Mouse (Mus musculus) hindbrain, postnatal 0 days (tissue): Measurements from ENCODE around the gene Ntmt1. TPM values are rescaled to one million over a fixed set of nuclear protein-coding genes. Genes with fewer than 3 reads are reported as not detected.

Experiments used
- ATAC-seq: fragments of 200-750 bp; cut with Nextera tagmentation; 2 replicates; pipeline ENCODE4 v1.8.0; 2017; ENCODE audit warnings: mild to moderate bottlenecking, moderate TSS enrichment, moderate library complexity
- DNase-seq: peaks from one replicate; pipeline ENCODE4 v3.0.0-alpha.2; 2015; ENCODE audit warnings: low spot score
- H3K27ac ChIP-seq: fragments of 300-500 bp; sonication (generic); 2 replicates; pipeline ENCODE4 v1.5.1; 2014; ENCODE audit warnings: mild to moderate bottlenecking
- H3K27me3 ChIP-seq: fragments of 300-500 bp; sonication (generic); 2 replicates; pipeline ENCODE4 v1.6.1; 2014; ENCODE audit warnings: low read length, mixed read lengths; ENCODE audit not compliant: insufficient read depth
- H3K36me3 ChIP-seq: fragments of 300-500 bp; sonication (generic); 2 replicates; pipeline ENCODE4 v1.6.1; 2014; ENCODE audit warnings: low read length, mixed read lengths; ENCODE audit not compliant: insufficient read depth
- H3K4me1 ChIP-seq: fragments of 300-500 bp; sonication (generic); 2 replicates; pipeline ENCODE4 v1.6.1; 2014; ENCODE audit warnings: antibody characterized with exemption, low read length, mixed read lengths; ENCODE audit not compliant: insufficient read depth
- H3K4me2 ChIP-seq: fragments of 300-500 bp; sonication (generic); 2 replicates; pipeline ENCODE4 v1.6.1; 2014; ENCODE audit warnings: low read depth, mild to moderate bottlenecking, low read length, moderate library complexity, mixed read lengths
- H3K4me3 ChIP-seq: fragments of 300-500 bp; sonication (generic); 2 replicates; pipeline ENCODE4 v1.5.1; 2014; ENCODE audit warnings: low read length
- H3K9ac ChIP-seq: fragments of 300-500 bp; sonication (generic); replicated peaks from 2 replicates; pipeline ENCODE4 v1.6.1; 2014; ENCODE audit warnings: mild to moderate bottlenecking, low read length, moderate library complexity, mixed read lengths
- H3K9me3 ChIP-seq: fragments of 300-500 bp; sonication (generic); 2 replicates; pipeline ENCODE4 v1.6.1; 2016; ENCODE audit warnings: low read length, mixed read lengths
- CTCF ChIP-seq: IDR thresholded peaks from 2 replicates; pipeline ENCODE4 v1.5.1; 2016; ENCODE audit warnings: antibody characterized with exemption, control low read depth, low read depth
- WGBS: fragments of 180-500 bp; shearing (Covaris S2); extraction: QIAGEN DNeasy Blood & Tissue Kit; methylation state at CpG from one replicate; pipeline ENCODE4 v1.1.7; 2014; 5-methylcytosine and 5-hydroxymethylcytosine counted together
- polyA plus RNA-seq: library from polyadenylated mRNA; unstranded; fragments of >200 nt; fragmentation: Nextera tagmentation; extraction: Ambion mirVana; gene quantifications from 2 replicates; pipeline ENCODE4 v1.2.1, GENCODE M21; 2015
- total RNA-seq: library from RNA; depleted of rRNA; stranded (reverse); fragments of >200 nt; gene quantifications from 2 replicates; pipeline ENCODE4 v1.2.3, GENCODE M21; 2014

Gene Ntmt1
- total and polyA plus RNA-seq, 2 experiments from 2014 or later: 96.3 to 99.6 TPM

GRCm38 (mm10) chr2:30821073-30821472 is 13.4 kb downstream of the Ntmt1 start:
- peak; percentile 56 for TF ChIP-seq CTCF
- H3K36me3 ChIP-seq: peaks cover 62% of the 10 kb centered on the region
- no peak overlapping the region for H3K4me2 ChIP-seq
- H3K9ac ChIP-seq: no peak overlapping the region
- no peaks in the 10 kb centered on the region for H3K9me3 ChIP-seq
- no peaks in the 10 kb centered on the region for H3K27me3 ChIP-seq
- no peak for ATAC-seq
- no peak overlapping the region for H3K27ac ChIP-seq
- no peak for DNase-seq
- WGBS: 98% methylated on average over 3 of the region's 3 CpGs
- no peaks in the 10 kb centered on the region for H3K4me1 ChIP-seq
- H3K4me3 ChIP-seq: no peak overlapping the region

- Histone ChIP-seq H3K36me3 (peaks cover 55% of the 10 kb centered on the region), H3K27me3 (no peaks in the 10 kb centered on the region), H3K4me1 (0 out of 2 replicates have a peak, but pooled peaks cover 6% of the 10 kb centered on the region), H3K9me3 (no peaks in the 10 kb centered on the region), H3K27ac (peak overlapping the region; percentile 26; the same call in 1 of the 2 replicates), H3K9ac (no peak overlapping the region), H3K4me2 (no peak overlapping the region), H3K4me3 (no peak overlapping the region)
- DNase-seq (no peak), ATAC-seq (no peak)
- 87% methylated on average over 8 of the region's 8 CpGs for WGBS
- no peak for TF ChIP-seq CTCF
Observed at GRCm38 (mm10) chr2:30822460-30822859, 14.8 kb downstream of the Ntmt1 start.

GRCm38 (mm10) chr2:30823385-30824153 is 15.9 kb downstream of the Ntmt1 start:
- Histone ChIP-seq H3K4me3 (no peak overlapping the region), H3K9me3 (no peaks in the 10 kb centered on the region), H3K9ac (no peak overlapping the region), H3K27ac (peak overlapping the region; percentile 26; the same call in 1 of the 2 replicates), H3K36me3 (peaks cover 55% of the 10 kb centered on the region), H3K4me2 (no peak overlapping the region), H3K4me1 (0 out of 2 replicates have a peak, but pooled peaks cover 6% of the 10 kb centered on the region), H3K27me3 (no peaks in the 10 kb centered on the region)
- 0 out of 2 replicates have a peak, but pooled peaks have one; percentile 3 for TF ChIP-seq CTCF
- peak; percentile 59 for ATAC-seq
- DNase-seq: peak; percentile 82
- 64% methylated on average over 13 of the region's 13 CpGs for WGBS

- DNase-seq (peak; percentile 74), ATAC-seq (peak; percentile 6)
- WGBS: 35% methylated on average over 26 of the region's 26 CpGs
- H3K9me3 ChIP-seq: no peaks in the 10 kb centered on the region
- H3K4me2 ChIP-seq: peak overlapping the region; percentile 65
- no peaks in the 10 kb centered on the region for H3K27me3 ChIP-seq
- H3K27ac ChIP-seq: peak overlapping the region; percentile 71
- H3K36me3 ChIP-seq: peaks cover 36% of the 10 kb centered on the region
- peak overlapping the region; percentile 83 for H3K4me3 ChIP-seq
- H3K4me1 ChIP-seq: 0 out of 2 replicates have a peak, but pooled peaks cover 6% of the 10 kb centered on the region
- peak; percentile 60 for TF ChIP-seq CTCF
- H3K9ac ChIP-seq: peak overlapping the region; percentile 64
Observed at GRCm38 (mm10) chr2:30826825-30827748, 19.5 kb downstream of the Ntmt1 start.

- Histone ChIP-seq H3K4me3 (peak overlapping the region; percentile 83), H3K9ac (peak overlapping the region; percentile 64), H3K27ac (peak overlapping the region; percentile 71), H3K9me3 (no peaks in the 10 kb centered on the region), H3K27me3 (no peaks in the 10 kb centered on the region), H3K36me3 (peaks cover 28% of the 10 kb centered on the region), H3K4me2 (peak overlapping the region; percentile 65), H3K4me1 (0 out of 2 replicates have a peak, but pooled peaks cover 6% of the 10 kb centered on the region)
- peak; percentile 95 for DNase-seq
- peak; percentile 97 for TF ChIP-seq CTCF
- WGBS: under 1% methylated on average over 63 of the region's 63 CpGs
- ATAC-seq: peak; percentile 92
Observed at GRCm38 (mm10) chr2:30827749-30828475, 20.3 kb downstream of the Ntmt1 start.

- no peak overlapping the region for H3K4me3 ChIP-seq
- H3K9ac ChIP-seq: no peak overlapping the region
- no peaks in the 10 kb centered on the region for H3K9me3 ChIP-seq
- H3K4me2 ChIP-seq: no peak overlapping the region
- WGBS: 41% methylated on average over 5 of the region's 5 CpGs
- 0 out of 2 replicates have a peak, but pooled peaks cover 6% of the 10 kb centered on the region for H3K4me1 ChIP-seq
- peak; percentile 28 for DNase-seq
- no peaks in the 10 kb centered on the region for H3K27me3 ChIP-seq
- no peak for ATAC-seq
- TF ChIP-seq CTCF: peak; percentile 60
- peaks cover 16% of the 10 kb centered on the region for H3K36me3 ChIP-seq
- no peak overlapping the region for H3K27ac ChIP-seq
Observed at GRCm38 (mm10) chr2:30829315-30829714, 21.7 kb downstream of the Ntmt1 start.
